Mouse (Mus musculus) CH12.LX (cell line): ENCODE measurements around the gene Arl2bp.

Experiments
- CTCF ChIP-seq, 2 experiments: IDR thresholded peaks in 1 of 2; conservative IDR thresholded peaks in 1 of 2; 2 replicates each; pipeline ENCODE4 v1.5.1; 2011 to 2012; ENCODE audit warnings: low read depth in 2 of 2, low read length in 2 of 2, improper control_type of control experiment in 1 of 2, inconsistent platforms in 1 of 2, mild to moderate bottlenecking in 1 of 2, moderate library complexity in 1 of 2
- ETS1 ChIP-seq: conservative IDR thresholded peaks from 2 replicates; pipeline ENCODE4 v1.6.1; 2012; ENCODE audit warnings: low read depth, mild to moderate bottlenecking, inconsistent platforms, low read length, improper control_type of control experiment, moderate library complexity
- JUND ChIP-seq: conservative IDR thresholded peaks from 2 replicates; pipeline ENCODE4 v1.6.1; 2011; ENCODE audit warnings: low read depth, low read length, improper control_type of control experiment
- TCF12 ChIP-seq: IDR thresholded peaks from 2 replicates; pipeline ENCODE4 v1.6.1; 2014; ENCODE audit warnings: low read depth, mild to moderate bottlenecking, inconsistent platforms, low read length, improper control_type of control experiment
- ZC3H11A ChIP-seq: IDR thresholded peaks from 2 replicates; pipeline ENCODE4 v1.6.1; 2012; ENCODE audit warnings: low read depth, mild to moderate bottlenecking, inconsistent platforms, low read length, improper control_type of control experiment
- ZMIZ1 ChIP-seq: IDR thresholded peaks from 2 replicates; pipeline ENCODE4 v1.6.1; 2012; ENCODE audit warnings: low read depth, mild to moderate bottlenecking, inconsistent platforms, low read length, improper control_type of control experiment

GRCm38 (mm10) chr8:94674384-94674783, 8.0 kb downstream of the Arl2bp start:
- TF ChIP-seq TCF12 (no peak), ETS1 (no peak), ZMIZ1 (no peak), ZC3H11A (no peak), CTCF (conservative IDR thresholded peaks at IDR 0.05 in 1 of 2, IDR thresholded peaks at IDR 0.05 in 1 of 2; ENCODE audit: low read depth in 2 of 2, low read length in 2 of 2) (no peak), JUND (no peak)
